Mouse (Mus musculus) gastrocnemius, postnatal 4 days (tissue): ENCODE data around the gene Gm17079. TPM values are rescaled to one million over a fixed set of nuclear protein-coding genes. Genes with fewer than 3 reads are reported as not detected.
"Not testable (repeated sequence)": the region's sequence is repeated elsewhere in the genome, so short reads cannot be mapped to it uniquely, and the experiment has no call there.

ENCODE experiments used
- DNase-seq, 2 experiments: peaks; one replicate each; pipeline ENCODE4 v3.0.0; 2021 to 2022; ENCODE audit warnings: low spot score in 2 of 2, mixed read lengths in 2 of 2
- long read RNA-seq, 2 experiments: library from polyadenylated mRNA; stranded (forward); transcript quantifications; one replicate each; pipeline ENCODE4 v2.0.0; 2021
- total RNA-seq, 2 experiments: library from RNA; stranded (reverse); gene quantifications; 2 replicates each; pipeline ENCODE4 v1.2.3; 2021

Gene Gm17079
- not detected for total RNA-seq
- long read RNA-seq, experiment 1, result 0 reads
- long read RNA-seq, experiment 2, result 0 reads

GRCm38 (mm10) chr14:51695368-51695767 is at the start of gene Gm17079:
Gene Gm17079, minus strand, starts transcription at chr14:51695468.
- not testable (repeated sequence) for DNase-seq

DNA sequence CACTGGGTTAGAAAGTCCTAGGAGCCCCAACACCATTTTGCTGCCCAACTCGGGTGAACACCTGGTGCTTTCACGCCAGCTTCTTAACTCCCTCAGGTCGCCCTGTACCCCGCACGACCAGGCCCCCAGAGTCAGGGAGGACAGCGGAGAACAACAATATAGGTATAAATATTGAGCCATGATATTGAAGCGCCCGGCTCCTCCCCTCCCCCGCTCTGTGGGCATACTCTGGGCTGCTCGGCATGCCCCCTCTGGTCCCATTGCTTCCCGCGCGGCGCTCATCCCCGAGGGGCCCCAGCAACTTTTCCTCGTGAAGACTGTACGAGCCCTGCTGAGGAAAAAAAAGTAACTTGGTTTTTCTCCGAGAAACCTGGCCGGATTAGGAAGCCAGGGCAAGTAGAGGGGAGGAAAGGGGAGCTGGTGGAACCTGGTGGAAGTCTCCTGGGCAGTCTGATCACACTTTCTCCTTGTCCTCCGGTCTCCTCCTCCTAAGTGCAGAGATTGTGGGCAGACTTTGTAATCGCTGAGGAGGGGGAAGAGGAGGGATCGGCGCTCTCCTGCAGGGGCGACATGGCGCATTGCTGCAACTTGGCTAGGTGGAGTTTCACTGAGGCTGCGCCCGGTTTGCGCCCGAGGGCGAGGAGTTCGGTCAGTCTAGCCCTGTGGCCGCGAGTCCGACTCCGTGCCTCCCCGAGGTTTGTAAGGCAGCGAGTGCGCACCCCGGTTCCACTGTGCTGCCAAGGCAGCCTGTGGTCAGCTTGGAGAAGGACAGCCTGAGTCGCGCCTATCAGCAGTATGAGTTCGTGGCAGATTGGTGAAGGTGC is 45.3 kb upstream of the Gm17079 start:
- DNase-seq, result no peak

DNA sequence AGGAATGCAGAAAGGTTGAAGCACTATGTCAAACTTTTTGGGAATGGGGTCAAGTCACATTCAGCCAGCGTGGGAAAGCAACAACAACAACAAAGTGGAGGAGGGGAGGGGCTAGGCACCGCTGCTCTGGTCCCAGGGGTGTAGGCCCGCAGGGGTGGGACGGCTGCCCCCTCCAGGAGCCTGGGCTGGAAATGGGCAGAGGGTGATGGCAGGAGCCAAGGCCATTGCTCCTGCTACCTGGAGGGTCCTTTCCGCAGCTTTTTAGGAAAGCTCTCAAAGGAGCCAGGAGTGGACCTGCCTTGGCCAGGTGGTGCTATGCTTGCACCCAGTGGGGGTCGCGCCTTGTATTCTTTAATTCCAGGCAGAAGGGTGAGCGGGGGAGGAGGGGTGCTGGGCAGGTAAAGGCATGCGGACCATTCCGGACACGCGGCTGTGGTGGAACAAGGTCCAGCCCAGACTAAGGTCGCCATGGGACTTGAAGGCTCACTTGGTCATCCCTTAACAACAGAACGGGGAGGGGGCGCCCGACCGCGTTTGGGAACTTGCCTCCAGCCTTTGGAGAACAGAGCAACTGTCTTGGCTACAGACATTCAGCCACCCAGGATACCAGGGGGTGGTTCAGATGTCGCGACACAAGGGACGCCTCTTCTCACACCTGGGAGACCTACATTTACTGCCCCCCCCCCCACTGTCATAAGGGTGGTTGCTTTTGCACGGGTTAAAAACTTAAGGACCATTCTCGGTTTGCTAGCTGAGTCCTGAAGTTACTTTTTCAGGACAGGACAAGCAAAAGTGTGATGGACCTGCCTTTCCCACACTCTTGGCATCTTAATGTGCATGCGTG is 44.1 kb upstream of the Gm17079 start:
- DNase-seq, result no peak

DNA sequence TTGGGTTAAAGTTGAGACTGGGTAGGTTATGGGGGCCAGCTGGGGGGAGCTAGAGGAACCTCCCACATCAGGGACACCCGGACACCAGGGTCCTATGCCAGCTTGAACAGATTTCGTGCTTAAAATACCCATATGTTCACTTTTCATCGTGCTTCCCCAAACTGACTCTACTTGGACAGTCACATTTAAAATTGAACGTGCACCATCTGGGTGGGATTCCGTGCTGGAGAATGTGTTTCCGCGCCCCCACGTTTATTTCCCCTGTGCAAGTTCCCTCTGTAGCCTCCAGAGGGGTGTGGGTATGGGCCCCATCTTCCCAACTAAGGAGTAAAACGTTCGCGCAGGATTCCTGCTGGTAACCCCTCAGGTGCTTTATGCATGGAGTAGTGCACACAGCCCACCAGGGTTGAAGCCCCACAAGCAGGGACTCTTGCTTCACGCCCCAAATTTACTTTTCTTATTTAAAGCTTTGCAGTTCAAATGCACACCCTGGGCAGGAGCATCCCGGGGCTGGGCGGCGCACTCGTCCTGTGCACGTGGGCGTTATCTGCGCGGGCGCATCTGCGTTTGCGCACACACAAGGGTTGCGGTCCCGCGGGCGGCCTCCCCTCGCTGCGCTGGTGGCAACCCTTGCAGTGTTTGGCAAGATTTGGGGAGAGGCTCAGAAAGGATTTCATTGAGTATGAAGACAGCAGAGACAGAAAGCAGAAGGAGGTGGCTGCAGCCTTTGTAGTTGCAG is 43.3 kb upstream of the Gm17079 start:
- no peak for DNase-seq

- DNase-seq, result no peak
Measured at GRCm38 (mm10) chr14:51737967-51738366, 42.7 kb upstream of the Gm17079 start.

- no peak for DNase-seq
Measured at GRCm38 (mm10) chr14:51717083-51717482, 21.8 kb upstream of the Gm17079 start, which contains the start of gene Gm5800. Gene Gm5800, minus strand, starts transcription at chr14:51717183.

DNA sequence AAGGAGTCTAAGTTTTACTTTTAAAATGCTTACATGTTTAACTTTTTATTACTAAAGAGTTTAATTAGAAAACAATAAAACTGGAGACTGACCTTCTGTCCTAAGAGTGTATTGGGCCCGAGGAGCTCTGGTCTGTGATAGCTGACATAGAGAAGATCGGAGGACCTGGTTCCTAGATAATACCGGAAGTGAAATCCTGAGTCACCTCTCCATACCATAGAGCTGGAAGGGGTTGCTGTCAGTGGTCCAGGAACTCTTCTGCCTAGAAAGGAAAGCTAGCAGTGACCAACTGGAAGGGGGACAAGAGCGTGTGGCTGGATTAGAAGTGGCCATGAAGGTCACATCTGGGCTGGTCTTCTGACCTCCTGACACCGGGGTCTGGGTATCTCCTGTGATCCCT is 18.0 kb downstream of the Gm17079 start:
- DNase-seq, result no peak

Other genes with a start within 250 kb of the Gm17079 start
- not detected for gene Vmn2r89, start 243.6 kb downstream of the Gm17079 start, total RNA-seq
- gene Gm5622, start 142.7 kb downstream of the Gm17079 start, total RNA-seq, result not detected
- not detected for gene Gm17175, start 121.4 kb downstream of the Gm17079 start, total RNA-seq
- gene Gm17174, start 103.3 kb downstream of the Gm17079 start, total RNA-seq, result not detected
- not detected for gene Gm17078, start 84.2 kb downstream of the Gm17079 start, total RNA-seq
- gene Gm4181, start 59.8 kb downstream of the Gm17079 start, total RNA-seq, result not detected
- gene Gm5800, start 21.7 kb upstream of the Gm17079 start, total RNA-seq, result not detected
- gene Ang4, start 78.1 kb upstream of the Gm17079 start, total RNA-seq, result not detected
- not detected for gene AY358078, start 104.6 kb upstream of the Gm17079 start, total RNA-seq
- not detected for gene Ear6, start 158.2 kb upstream of the Gm17079 start, total RNA-seq
- gene Mettl17, start 189.4 kb upstream of the Gm17079 start, total RNA-seq, result 10 to 100 TPM; 11.4 to 14.3 TPM
- gene Slc39a2, start 197.4 kb upstream of the Gm17079 start, total RNA-seq, result under 1 TPM; 0.47 to 0.96 TPM
- gene Ndrg2, start 218.7 kb upstream of the Gm17079 start, total RNA-seq, result 100 to 1,000 TPM; 315 to 500 TPM
- gene Tppp2, start 223.0 kb upstream of the Gm17079 start, total RNA-seq, result not detected
- not detected for gene Rnase13, start 227.3 kb upstream of the Gm17079 start, total RNA-seq